Mouse (Mus musculus) liver, embryonic 15.5 days (tissue): ENCODE results near the gene Armh3. TPM values are rescaled to one million over a fixed set of nuclear protein-coding genes. Genes with fewer than 3 reads are reported as not detected.

Experiments used
- ATAC-seq: fragments of 200-750 bp; cut with Nextera tagmentation; 2 replicates; pipeline ENCODE4 v1.8.0; 2017; ENCODE audit warnings: moderate number of reproducible peaks, mild to moderate bottlenecking, moderate library complexity; ENCODE audit not compliant: insufficient read depth
- H3K27ac ChIP-seq: fragments of 300-500 bp; sonication (generic); replicated peaks from 2 replicates; pipeline ENCODE4 v1.5.1; 2015; ENCODE audit warnings: mild to moderate bottlenecking, inconsistent platforms
- H3K27me3 ChIP-seq: fragments of 300-500 bp; sonication (generic); 2 replicates; pipeline ENCODE4 v1.6.1; 2015; ENCODE audit warnings: mild to moderate bottlenecking, inconsistent platforms
- H3K36me3 ChIP-seq: fragments of 300-500 bp; sonication (generic); replicated peaks from 2 replicates; pipeline ENCODE4 v1.6.1; 2015; ENCODE audit warnings: moderate library complexity, mild to moderate bottlenecking, inconsistent platforms
- H3K4me1 ChIP-seq: fragments of 300-500 bp; sonication (generic); replicated peaks from 2 replicates; pipeline ENCODE4 v1.6.1; 2015; ENCODE audit warnings: inconsistent platforms
- H3K4me2 ChIP-seq: fragments of 300-500 bp; sonication (generic); 2 replicates; pipeline ENCODE4 v1.6.1; 2015; ENCODE audit warnings: moderate library complexity, mild to moderate bottlenecking, inconsistent platforms
- H3K4me3 ChIP-seq: fragments of 300-500 bp; sonication (generic); replicated peaks from 2 replicates; pipeline ENCODE4 v1.5.1; 2015; ENCODE audit warnings: mild to moderate bottlenecking, inconsistent platforms
- H3K9ac ChIP-seq: fragments of 300-500 bp; sonication (generic); 2 replicates; pipeline ENCODE4 v1.6.1; 2015; ENCODE audit warnings: moderate library complexity, mild to moderate bottlenecking, inconsistent platforms
- H3K9me3 ChIP-seq: fragments of 300-500 bp; sonication (generic); replicated peaks from 2 replicates; pipeline ENCODE4 v1.6.1; 2016; ENCODE audit warnings: inconsistent platforms
- WGBS: fragments of 180-500 bp; shearing (Covaris S2); methylation state at CpG from one replicate; pipeline ENCODE4 v1.1.7; 2015; ENCODE audit warnings: mixed read lengths; ENCODE audit not compliant: insufficient replicate concordance; 5-methylcytosine and 5-hydroxymethylcytosine counted together
- polyA plus RNA-seq: library from polyadenylated mRNA; unstranded; fragments of >200 nt; fragmentation: Nextera tagmentation; extraction: Ambion mirVana; gene quantifications from 2 replicates; pipeline ENCODE4 v1.2.1, GENCODE M21; 2015

Gene Armh3
- 4.0 and 4.1 TPM in 2 replicates for polyA plus RNA-seq

DNA sequence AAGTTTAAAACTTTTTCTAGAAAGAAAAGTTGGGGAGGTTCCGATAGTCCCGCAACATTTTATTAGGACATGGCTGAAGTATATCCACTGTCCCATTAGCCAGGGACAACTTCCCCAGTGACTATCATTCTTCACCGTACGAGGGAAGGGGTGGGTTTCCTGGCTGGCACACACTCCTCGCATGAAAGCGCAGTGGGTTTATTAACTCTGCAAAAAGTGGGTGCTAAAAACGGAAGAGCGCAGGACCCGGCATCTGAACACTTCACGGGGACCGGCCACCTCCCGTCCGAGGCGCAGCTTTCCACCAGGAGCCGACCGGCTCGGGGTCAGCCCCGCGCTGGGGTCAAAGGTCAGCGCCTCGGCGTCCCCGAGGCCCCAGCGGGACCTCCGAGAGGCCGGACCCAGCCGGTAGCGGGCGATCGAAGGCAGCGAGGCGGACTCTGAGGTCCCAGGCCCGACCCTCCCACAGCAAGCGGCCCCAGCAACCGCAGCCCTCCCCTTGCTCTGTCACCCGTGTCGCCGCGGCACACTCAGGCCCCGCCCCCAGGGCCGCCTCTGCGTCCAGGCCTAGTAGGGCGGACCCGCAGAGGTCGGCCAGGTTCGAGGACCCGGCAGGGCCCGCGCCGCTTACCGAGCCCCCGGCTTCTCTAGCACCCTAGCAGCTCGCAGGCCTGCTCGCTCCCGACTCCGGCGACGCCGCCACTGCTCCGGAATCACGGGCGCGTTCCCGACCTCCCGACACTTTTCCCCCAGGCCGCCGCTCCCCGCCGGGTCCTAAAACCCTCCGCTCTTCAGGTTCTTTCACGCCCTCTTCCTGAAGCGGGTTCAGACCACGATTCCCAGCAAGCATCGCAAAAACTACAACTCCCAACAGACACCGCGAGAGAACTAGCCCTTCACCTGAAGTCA, at the start of gene Armh3:
Gene Armh3 (minus strand): TSS at position 704 of the 909 bp plus-strand sequence.
- peak within 1 kb of the TSS; percentile 78 for H3K4me3 ChIP-seq
- H3K4me2 ChIP-seq, result peak within 1 kb of the TSS; percentile 85
- under 1% methylated on average over 76 of the region's 76 CpGs for WGBS
- peak within 1 kb of the TSS; percentile 87 for H3K27ac ChIP-seq
- no peaks in the 10 kb centered on the region for H3K9me3 ChIP-seq
- no peaks in the 10 kb centered on the region for H3K36me3 ChIP-seq
- ATAC-seq, result peak; percentile 95
- H3K27me3 ChIP-seq, result 0 out of 2 replicates have a peak, but pooled peaks cover 3% of the 10 kb centered on the region
- peak within 1 kb of the TSS; percentile 81 for H3K9ac ChIP-seq
- H3K4me1 ChIP-seq, result peaks cover 24% of the 10 kb centered on the region

DNA sequence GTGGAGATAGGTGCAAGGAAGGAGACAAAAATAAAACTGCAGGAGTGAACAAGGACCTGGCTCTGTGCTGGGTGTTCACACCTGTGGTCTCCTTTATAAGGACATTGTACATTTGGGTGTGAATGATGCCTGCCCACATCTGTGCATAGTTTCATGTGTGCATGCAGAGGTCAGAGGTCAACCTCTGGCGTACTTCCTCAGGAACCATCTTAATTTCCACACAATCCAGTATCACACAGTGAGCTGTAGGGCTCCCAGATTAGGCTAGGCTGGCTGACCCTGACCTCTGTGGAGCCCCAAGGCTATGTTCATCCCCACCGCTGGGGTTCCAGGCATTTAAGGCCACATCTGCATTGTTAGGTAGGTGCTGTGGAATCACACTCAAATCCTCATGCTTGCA, 49.1 kb upstream of the Armh3 start:
- no peaks in the 10 kb centered on the region for H3K9me3 ChIP-seq
- ATAC-seq, result no peak
- no peak overlapping the region for H3K27ac ChIP-seq
- no peaks in the 10 kb centered on the region for H3K36me3 ChIP-seq
- H3K4me1 ChIP-seq, result peaks cover 44% of the 10 kb centered on the region
- no peak overlapping the region for H3K4me3 ChIP-seq
- 75% methylated on average over 2 of the region's 2 CpGs for WGBS
- H3K4me2 ChIP-seq, result no peak overlapping the region
- H3K27me3 ChIP-seq, result peaks cover 31% of the 10 kb centered on the region
- no peak overlapping the region for H3K9ac ChIP-seq

GRCm38 (mm10) chr19:46046621-46047025, 48.3 kb upstream of the Armh3 start:
- H3K27ac ChIP-seq, result peak overlapping the region; percentile 35; the same call in 1 of the 2 replicates

DNA sequence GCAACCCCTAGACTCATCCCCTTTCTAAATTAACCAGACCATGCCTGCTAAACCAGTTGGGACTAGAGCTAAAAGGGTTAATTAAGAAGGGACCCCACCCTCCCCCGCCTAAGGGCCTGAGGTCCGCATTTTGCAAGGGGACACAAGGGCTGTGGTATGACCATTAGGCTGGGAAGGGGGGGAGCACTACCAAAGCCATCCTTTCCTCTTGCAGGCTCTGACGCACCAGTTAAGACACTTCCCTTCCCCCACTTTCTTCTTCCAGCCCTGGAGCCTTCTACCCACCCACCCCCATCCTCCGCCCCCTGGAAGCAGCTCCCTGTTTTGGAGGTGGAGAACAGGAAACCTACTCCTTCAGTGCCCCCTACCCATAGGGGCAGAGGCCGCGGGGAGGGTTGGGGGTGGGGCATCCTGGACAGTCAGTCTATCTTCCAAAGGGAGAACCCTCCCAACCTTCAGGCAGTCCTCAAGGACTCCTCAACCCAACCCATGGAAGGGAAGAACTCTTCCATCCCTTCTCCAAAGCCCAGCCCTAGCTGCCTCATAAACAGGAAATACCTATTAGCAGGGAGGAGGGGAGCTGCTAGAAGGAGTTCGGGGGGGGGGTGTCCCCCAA, 47.5 kb upstream of the Armh3 start:
- Histone ChIP-seq H3K9me3 (no peaks in the 10 kb centered on the region), H3K36me3 (no peaks in the 10 kb centered on the region), H3K4me3 (peak overlapping the region; percentile 89), H3K27me3 (peaks cover 31% of the 10 kb centered on the region), H3K9ac (peak overlapping the region; percentile 86), H3K27ac (peak overlapping the region; percentile 87), H3K4me2 (peak overlapping the region; percentile 99), H3K4me1 (peaks cover 60% of the 10 kb centered on the region)
- 4% methylated on average over 7 of the region's 7 CpGs for WGBS
- peak; percentile 17; the same call in 1 of the 2 replicates for ATAC-seq

More at GRCm38 (mm10) chr19:46046621-46047025, 48.3 kb upstream of the Armh3 start:
- Histone ChIP-seq H3K4me1 (peaks cover 52% of the 10 kb centered on the region), H3K9ac (no peak overlapping the region), H3K4me2 (peak overlapping the region; percentile 99; the same call in 1 of the 2 replicates), H3K9me3 (no peaks in the 10 kb centered on the region), H3K36me3 (no peaks in the 10 kb centered on the region), H3K4me3 (no peak overlapping the region), H3K27me3 (peaks cover 31% of the 10 kb centered on the region)
- 7% methylated on average over 10 of the region's 10 CpGs for WGBS
- ATAC-seq, result no peak

GRCm38 (mm10) chr19:46044993-46045695, 46.9 kb upstream of the Armh3 start, which contains the start of gene Ldb1:
Ldb1 (minus strand) TSS chr19:46045214.
- Histone ChIP-seq H3K36me3 (no peaks in the 10 kb centered on the region), H3K4me2 (peak within 1 kb of the TSS; percentile 99), H3K27me3 (peaks cover 31% of the 10 kb centered on the region), H3K9ac (peak within 1 kb of the TSS; percentile 86), H3K27ac (peak within 1 kb of the TSS; percentile 93), H3K9me3 (no peaks in the 10 kb centered on the region), H3K4me3 (peak within 1 kb of the TSS; percentile 89), H3K4me1 (peaks cover 67% of the 10 kb centered on the region)
- ATAC-seq, result peak; percentile 70
- WGBS, result under 1% methylated on average over 78 of the region's 84 CpGs

- ATAC-seq, result no peak
- peaks cover 73% of the 10 kb centered on the region for H3K4me1 ChIP-seq
- WGBS, result 1% methylated on average over 33 of the region's 34 CpGs
These were observed 46.1 kb upstream of the Armh3 start, which contains the start of gene Pprc1 for GRCm38 (mm10) chr19:46044271-46044992. Pprc1 (plus strand) TSS chr19:46044886.

GRCm38 (mm10) chr19:46043380-46043779, 45.1 kb upstream of the Armh3 start:
- no peaks in the 10 kb centered on the region for H3K36me3 ChIP-seq
- no peaks in the 10 kb centered on the region for H3K9me3 ChIP-seq
- peaks cover 31% of the 10 kb centered on the region for H3K27me3 ChIP-seq
- 46% methylated on average over 7 of the region's 7 CpGs for WGBS
- H3K4me1 ChIP-seq, result peaks cover 77% of the 10 kb centered on the region
- peak overlapping the region; percentile 89; the same call in 1 of the 2 replicates for H3K4me3 ChIP-seq
- H3K4me2 ChIP-seq, result peak overlapping the region; percentile 99
- ATAC-seq, result no peak
- H3K27ac ChIP-seq, result peak overlapping the region; percentile 93; the same call in 1 of the 2 replicates
- H3K9ac ChIP-seq, result peak overlapping the region; percentile 86; the same call in 1 of the 2 replicates

More at GRCm38 (mm10) chr19:46044271-46044992, 46.1 kb upstream of the Armh3 start, which contains the start of gene Pprc1:
- H3K4me3 ChIP-seq, result peak within 1 kb of the TSS; percentile 89
- peaks cover 31% of the 10 kb centered on the region for H3K27me3 ChIP-seq
- peak within 1 kb of the TSS; percentile 93 for H3K27ac ChIP-seq
- peak within 1 kb of the TSS; percentile 99 for H3K4me2 ChIP-seq
- H3K9me3 ChIP-seq, result no peaks in the 10 kb centered on the region
- peak within 1 kb of the TSS; percentile 86 for H3K9ac ChIP-seq
- H3K36me3 ChIP-seq, result no peaks in the 10 kb centered on the region

GRCm38 (mm10) chr19:46042476-46043011, 44.3 kb upstream of the Armh3 start:
- Histone ChIP-seq H3K4me2 (peak overlapping the region; percentile 99), H3K27ac (peak overlapping the region; percentile 93), H3K36me3 (no peaks in the 10 kb centered on the region), H3K4me3 (peak overlapping the region; percentile 25), H3K9me3 (no peaks in the 10 kb centered on the region), H3K27me3 (peaks cover 28% of the 10 kb centered on the region), H3K9ac (peak overlapping the region; percentile 51), H3K4me1 (peaks cover 83% of the 10 kb centered on the region)
- 3% methylated on average over 6 of the region's 6 CpGs for WGBS
- no peak for ATAC-seq

- no peak for ATAC-seq
- H3K4me1 ChIP-seq, result peaks cover 88% of the 10 kb centered on the region
- WGBS, result under 1% methylated on average over 14 of the region's 14 CpGs
- peak overlapping the region; percentile 93 for H3K27ac ChIP-seq
- no peaks in the 10 kb centered on the region for H3K9me3 ChIP-seq
- peak overlapping the region; percentile 51 for H3K9ac ChIP-seq
- H3K27me3 ChIP-seq, result peaks cover 24% of the 10 kb centered on the region
- H3K4me2 ChIP-seq, result peak overlapping the region; percentile 99
- H3K4me3 ChIP-seq, result peak overlapping the region; percentile 25
- no peaks in the 10 kb centered on the region for H3K36me3 ChIP-seq
These were observed 43.7 kb upstream of the Armh3 start for GRCm38 (mm10) chr19:46041933-46042475.
